Comparison of ENCODE assay signal across 24 mouse cellular contexts in the genomic region with DNA sequence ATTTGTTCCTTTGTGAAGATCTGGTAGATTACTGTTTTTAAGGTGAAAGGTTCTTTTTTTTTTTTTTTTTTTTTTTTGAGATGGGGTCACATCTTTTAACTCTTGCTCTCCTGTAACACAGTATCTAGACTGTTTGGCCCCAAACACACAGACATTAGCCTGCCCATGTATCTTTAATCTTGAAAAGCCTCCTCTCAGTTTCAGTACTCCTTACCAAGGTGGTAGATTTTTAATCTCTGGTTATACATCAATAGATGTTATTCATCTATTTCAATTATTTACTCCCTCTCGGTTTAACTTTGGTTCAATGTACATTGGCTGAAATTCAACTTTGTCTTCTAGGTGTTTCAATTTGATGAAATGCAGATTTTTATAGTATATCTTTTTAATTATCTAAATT. TPM values are rescaled to one million over a fixed set of nuclear protein-coding genes. Genes with fewer than 3 reads are reported as not detected.
DNase-seq lines count a peak whose midpoint lies in the region; ATAC-seq and TF ChIP-seq lines count a peak whose summit lies in the region.
"Had no signal": no experiment of that assay in that cellular context is flagged by ENCODE, and none has a peak within 500 bp of the region (broad histone marks: within the 10 kb centered on the region; RNA-seq: fewer than 3 reads in every experiment).

No protein-coding gene starts in this region.

- peak; percentile 70; the same call in 1 of the 2 replicates for ATAC-seq in kidney, embryonic 15.5 days (replicated peaks; ENCODE audit: low FRiP score)
- no peak for ATAC-seq in kidney, postnatal 0 days (replicated peaks; ENCODE audit: low FRiP score, low read depth)
- ATAC-seq: activated CD4-positive, CD25-positive, alpha-beta regulatory T cell, adult 4 months; CD4-positive, CD25-positive, alpha-beta regulatory T cell, adult 4 months; forebrain, embryonic 13.5 days; forebrain, embryonic 15.5 days; Patski had no signal

- no peak overlapping the region for H3K4me3 ChIP-seq in kidney, adult 2 months (ENCODE audit: insufficient read depth, low read depth, low read length)
- H3K4me3 ChIP-seq in kidney, embryonic 15.5 days (replicated peaks): no peak overlapping the region
- no peak overlapping the region for H3K4me3 ChIP-seq in kidney, postnatal 0 days (replicated peaks; ENCODE audit: low read depth, low read length)
- H3K4me3 ChIP-seq: embryonic facial prominence, embryonic 10.5 days; embryonic facial prominence, embryonic 12.5 days; forebrain, embryonic 13.5 days; forebrain, embryonic 15.5 days had no signal

- no peaks in the 10 kb centered on the region for H3K27me3 ChIP-seq in kidney, adult 2 months (replicated peaks; ENCODE audit: control insufficient read depth, insufficient read depth, low read length)
- no peaks in the 10 kb centered on the region for H3K27me3 ChIP-seq in kidney, embryonic 15.5 days
- H3K27me3 ChIP-seq in kidney, postnatal 0 days (ENCODE audit: insufficient read depth, low read length): no peaks in the 10 kb centered on the region
- H3K27me3 ChIP-seq: CH12.LX; embryonic facial prominence, embryonic 12.5 days; forebrain, embryonic 13.5 days; forebrain, embryonic 15.5 days; Patski had no signal

- H3K4me2 ChIP-seq in kidney, embryonic 15.5 days: no peak overlapping the region
- no peak overlapping the region for H3K4me2 ChIP-seq in kidney, postnatal 0 days (ENCODE audit: low read length)
- H3K4me2 ChIP-seq: embryonic facial prominence, embryonic 12.5 days; forebrain, embryonic 13.5 days; forebrain, embryonic 15.5 days had no signal

- no peaks in the 10 kb centered on the region; the same call in 1 of the 2 replicates for H3K4me1 ChIP-seq in kidney, adult 2 months (ENCODE audit: control insufficient read depth, insufficient read depth, low read length)
- no peaks in the 10 kb centered on the region for H3K4me1 ChIP-seq in kidney, embryonic 15.5 days
- H3K4me1 ChIP-seq in kidney, postnatal 0 days (replicated peaks; ENCODE audit: insufficient read depth, low read length): no peaks in the 10 kb centered on the region
- H3K4me1 ChIP-seq: embryonic facial prominence, embryonic 10.5 days; embryonic facial prominence, embryonic 12.5 days; forebrain, embryonic 13.5 days; forebrain, embryonic 15.5 days had no signal

- no peak overlapping the region for H3K9ac ChIP-seq in kidney, embryonic 15.5 days
- no peak overlapping the region for H3K9ac ChIP-seq in kidney, postnatal 0 days (ENCODE audit: low read depth, low read length)
- H3K9ac ChIP-seq: embryonic facial prominence, embryonic 12.5 days; forebrain, embryonic 13.5 days; forebrain, embryonic 15.5 days had no signal

- DNase-seq in kidney, adult 2 months: peak; percentile 57
- no peak for DNase-seq in kidney, postnatal 4 days
- no peak for DNase-seq in kidney, postnatal 25 days
- peak; percentile 28 for DNase-seq in kidney, postnatal 0 days (ENCODE audit: low spot score)
- DNase-seq in kidney, adult 11 months: no peak
- DNase-seq: adrenal gland, adult 8-10 months; adrenal gland, postnatal 14 days; adrenal gland, postnatal 36 days; B cell, adult 2 months; cerebellum, adult 11-12 months; cerebellum, adult 2 months; cerebellum, adult 9-10 months; cerebellum, postnatal 10 days; cerebellum, postnatal 25 days had no signal

- 27% methylated on average over 1 of the region's 1 CpGs for WGBS in kidney, adult 2 months
- WGBS in kidney, embryonic 15.5 days: 63% methylated on average over 1 of the region's 1 CpGs
- WGBS in kidney, postnatal 0 days: 63% methylated on average over 1 of the region's 1 CpGs

- TF ChIP-seq CTCF in kidney, adult 2 months (conservative IDR thresholded peaks at IDR 0.05; ENCODE audit: insufficient read depth, insufficient read length, low read depth, low read length): no peak
- TF ChIP-seq CTCF in kidney, postnatal 0 days (IDR thresholded peaks at IDR 0.05; ENCODE audit: low read depth): no peak

- no peak overlapping the region for H3K27ac ChIP-seq in kidney, adult 2 months (ENCODE audit: insufficient read depth, low read depth, low read length)
- no peak overlapping the region for H3K27ac ChIP-seq in kidney, embryonic 15.5 days
- no peak overlapping the region for H3K27ac ChIP-seq in kidney, postnatal 0 days
- H3K27ac ChIP-seq: embryonic facial prominence, embryonic 10.5 days; embryonic facial prominence, embryonic 12.5 days; forebrain, embryonic 13.5 days; forebrain, embryonic 15.5 days had no signal

- H3K36me3 ChIP-seq in kidney, adult 2 months (ENCODE audit: control insufficient read depth, insufficient read depth, low read length): no peaks in the 10 kb centered on the region
- H3K36me3 ChIP-seq in kidney, embryonic 15.5 days: no peaks in the 10 kb centered on the region
- H3K36me3 ChIP-seq in kidney, postnatal 0 days (ENCODE audit: insufficient read depth, low read length): no peaks in the 10 kb centered on the region
- H3K36me3 ChIP-seq: embryonic facial prominence, embryonic 10.5 days; embryonic facial prominence, embryonic 12.5 days; forebrain, embryonic 15.5 days; G1E had no signal

- H3K9me3 ChIP-seq in kidney, embryonic 15.5 days (replicated peaks): no peaks in the 10 kb centered on the region
- H3K9me3 ChIP-seq in kidney, postnatal 0 days (replicated peaks; ENCODE audit: low read length): no peaks in the 10 kb centered on the region
- H3K9me3 ChIP-seq: embryonic facial prominence, embryonic 10.5 days; embryonic facial prominence, embryonic 12.5 days; forebrain, embryonic 13.5 days; forebrain, embryonic 15.5 days; G1E had no signal

- no peak for TF ChIP-seq POLR2A in kidney, adult 2 months (IDR thresholded peaks at IDR 0.05; ENCODE audit: low read depth, low read length)

RNA-seq across cellular contexts. Expression of a gene that starts 10.0 kb away (rescaled TPM):
- polyA plus RNA-seq in kidney, adult 2 months (2012; rRNA removed): 31.1 and 35.3 TPM in 2 replicates
- 8.5 and 8.9 TPM in 2 replicates for polyA plus RNA-seq in kidney, embryonic 15.5 days (2015; fragmentation: Nextera tagmentation; extraction: Ambion mirVana)
- polyA plus RNA-seq in kidney, postnatal 0 days (2015; fragmentation: Nextera tagmentation; extraction: Ambion mirVana): 18.7 and 19.2 TPM in 2 replicates
- polyA plus RNA-seq: CD4-positive, CD25-positive, alpha-beta regulatory T cell, adult 4 months; G1E had no signal

Comparison
In these comparisons a context has a peak if more than half of its experiments do, and no peak if none do; other contexts are left out.
1. DNase-seq: peak in kidney, adult 2 months (single experiment) and kidney, postnatal 0 days (single experiment); none in kidney, postnatal 4 days (0 of 2), kidney, postnatal 25 days (0 of 2) and kidney, adult 11 months (single experiment).